Mouse (Mus musculus) lung, adult 2 months (tissue): ENCODE data around the gene Cabp1.

Experiments used
- CTCF ChIP-seq: fragments of 200-500 bp; IDR thresholded peaks from 2 replicates; pipeline ENCODE4 v1.5.1; 2011; ENCODE audit warnings: mild to moderate bottlenecking, low read length, control low read depth; ENCODE audit not compliant: insufficient read depth
- POLR2A ChIP-seq: fragments of 200-500 bp; IDR thresholded peaks from 2 replicates; pipeline ENCODE4 v1.6.1; 2011; ENCODE audit warnings: low read depth, mild to moderate bottlenecking, control low read depth, low read length, borderline replicate concordance; ENCODE audit errors: extremely low read depth

GRCm38 (mm10) chr5:115143552-115143951, 50.6 kb downstream of the Cabp1 start:
- TF ChIP-seq POLR2A = no peak
- TF ChIP-seq CTCF = no peak
